Mouse (Mus musculus) C2C12 (cell line): ENCODE results near the gene Fbxo47. TPM values are rescaled to one million over a fixed set of nuclear protein-coding genes. Genes with fewer than 3 reads are reported as not detected.

Source experiments
- H3K27me3 ChIP-seq: one replicate; pipeline ENCODE4 v1.6.1; 2011; ENCODE audit not compliant: control insufficient read depth, insufficient read depth, insufficient read length
- H3K36me3 ChIP-seq: one replicate; pipeline ENCODE4 v1.6.1; 2011; ENCODE audit not compliant: control insufficient read depth, insufficient read depth
- H3K4me3 ChIP-seq: one replicate; pipeline ENCODE4 v1.5.1; 2011; ENCODE audit warnings: mild to moderate bottlenecking, control low read depth; ENCODE audit not compliant: poor library complexity, insufficient read depth, severe bottlenecking
- H3K79me2 ChIP-seq: one replicate; pipeline ENCODE4 v1.6.1; 2011; ENCODE audit not compliant: control insufficient read depth, insufficient read depth
- H3K79me3 ChIP-seq: one replicate; pipeline ENCODE4 v1.6.1; 2011; ENCODE audit warnings: low read depth, control low read depth
- H3ac ChIP-seq: one replicate; pipeline ENCODE3; 2011; ENCODE audit warnings: low read depth; ENCODE audit not compliant: control insufficient read depth, insufficient read length
- CEBPB ChIP-seq: IDR thresholded peaks from one replicate; pipeline ENCODE4 v1.6.1; 2011; ENCODE audit warnings: low read depth, mild to moderate bottlenecking, control low read depth, moderate library complexity
- CTCF ChIP-seq: IDR thresholded peaks from one replicate; pipeline ENCODE4 v1.5.1; 2011; ENCODE audit not compliant: control insufficient read depth, insufficient read depth, insufficient read length
- FOSL1 ChIP-seq: IDR thresholded peaks from one replicate; pipeline ENCODE4 v1.8.0; 2011; ENCODE audit warnings: mild to moderate bottlenecking, low read length; ENCODE audit not compliant: poor library complexity, insufficient read depth, severe bottlenecking
- MAX ChIP-seq: IDR thresholded peaks from one replicate; pipeline ENCODE4 v1.6.1; 2011; ENCODE audit warnings: mild to moderate bottlenecking, control low read depth
- MYOD1 ChIP-seq: IDR thresholded peaks from one replicate; pipeline ENCODE4 v1.6.1; 2011; ENCODE audit warnings: low read depth; ENCODE audit not compliant: control insufficient read depth, insufficient read length
- MYOG ChIP-seq: IDR thresholded peaks from one replicate; pipeline ENCODE4 v1.6.1; 2011; ENCODE audit not compliant: control insufficient read depth, insufficient read length; ENCODE audit errors: extremely low read depth
- USF1 ChIP-seq: IDR thresholded peaks from one replicate; pipeline ENCODE4 v1.6.1; 2011; ENCODE audit warnings: low read depth, mild to moderate bottlenecking, control low read depth, moderate library complexity
- polyA plus RNA-seq: library from polyadenylated mRNA; unstranded; fragments of >200 nt; fragmentation: generic; extraction: Trizol; gene quantifications from one replicate; pipeline ENCODE4 v1.2.1, GENCODE M21; 2012; ENCODE audit warnings: missing spikeins

Fbxo47 gene
- polyA plus RNA-seq, 1 experiment: 0.11 TPM

DNA sequence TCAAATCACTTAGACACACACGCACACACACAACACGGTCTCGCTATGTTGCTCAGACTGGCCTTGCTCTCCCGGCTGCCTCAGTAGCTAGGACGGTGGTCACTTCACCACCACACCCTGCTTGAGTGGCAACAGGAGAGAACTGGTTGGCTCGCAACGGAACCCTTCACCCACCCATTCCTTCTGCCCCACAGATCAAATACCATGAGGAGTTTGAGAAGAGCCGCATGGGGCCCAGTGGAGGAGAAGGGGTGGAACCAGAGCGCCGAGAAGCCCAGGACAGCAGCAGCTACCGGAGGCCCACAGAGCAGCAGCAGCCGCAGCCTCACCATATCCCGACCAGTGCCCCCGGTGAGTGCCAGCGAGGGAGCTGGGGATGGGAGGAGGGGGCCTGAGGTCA lies 50.6 kb downstream of the Fbxo47 start:
- Histone ChIP-seq H3K79me3 (peaks cover 35% of the 10 kb centered on the region), H3K36me3 (peaks cover 96% of the 10 kb centered on the region), H3ac (no peak overlapping the region), H3K4me3 (no peak overlapping the region), H3K79me2 (peaks cover 45% of the 10 kb centered on the region), H3K27me3 (no peaks in the 10 kb centered on the region)
- TF ChIP-seq USF1: no peak
- no peak for TF ChIP-seq CTCF
- no peak for TF ChIP-seq MYOG
- no peak for TF ChIP-seq FOSL1
- no peak for TF ChIP-seq CEBPB
- no peak for TF ChIP-seq MYOD1
- no peak for TF ChIP-seq MAX

- Histone ChIP-seq H3K27me3 (no peaks in the 10 kb centered on the region), H3K79me2 (peaks cover 58% of the 10 kb centered on the region), H3K36me3 (peaks cover 96% of the 10 kb centered on the region), H3K79me3 (peaks cover 43% of the 10 kb centered on the region), H3ac (no peak overlapping the region), H3K4me3 (no peak overlapping the region)
- TF ChIP-seq CTCF (no peak), MAX (no peak), FOSL1 (no peak), MYOD1 (no peak), USF1 (no peak), MYOG (no peak), CEBPB (no peak)
These were observed 52.0 kb downstream of the Fbxo47 start for GRCm38 (mm10) chr11:97832001-97832400.

- Histone ChIP-seq H3K79me2 (peaks cover 72% of the 10 kb centered on the region), H3K79me3 (peaks cover 45% of the 10 kb centered on the region), H3K4me3 (no peak overlapping the region), H3K27me3 (no peaks in the 10 kb centered on the region), H3ac (no peak overlapping the region), H3K36me3 (peaks cover 96% of the 10 kb centered on the region)
- TF ChIP-seq CEBPB (no peak), MYOG (no peak), MAX (no peak), MYOD1 (no peak)
These were observed 53.5 kb downstream of the Fbxo47 start for GRCm38 (mm10) chr11:97830501-97830900.

- Histone ChIP-seq H3K4me3 (no peak overlapping the region), H3K79me2 (peaks cover 77% of the 10 kb centered on the region), H3K27me3 (no peaks in the 10 kb centered on the region), H3ac (no peak overlapping the region), H3K79me3 (peaks cover 50% of the 10 kb centered on the region), H3K36me3 (peaks cover 96% of the 10 kb centered on the region)
- TF ChIP-seq MYOD1 (no peak), MAX (no peak), CTCF (no peak), CEBPB (no peak), USF1 (no peak), FOSL1 (no peak), MYOG (no peak)
These were observed 54.0 kb downstream of the Fbxo47 start for GRCm38 (mm10) chr11:97829913-97830476.

GRCm38 (mm10) chr11:97829365-97829764 lies 54.6 kb downstream of the Fbxo47 start:
- Histone ChIP-seq H3K27me3 (no peaks in the 10 kb centered on the region), H3K79me2 (peaks cover 84% of the 10 kb centered on the region), H3K4me3 (no peak overlapping the region), H3K79me3 (peaks cover 55% of the 10 kb centered on the region), H3ac (no peak overlapping the region), H3K36me3 (peaks cover 96% of the 10 kb centered on the region)
- TF ChIP-seq MYOG (no peak), CEBPB (no peak), USF1 (no peak), MAX (no peak), CTCF (no peak)

DNA sequence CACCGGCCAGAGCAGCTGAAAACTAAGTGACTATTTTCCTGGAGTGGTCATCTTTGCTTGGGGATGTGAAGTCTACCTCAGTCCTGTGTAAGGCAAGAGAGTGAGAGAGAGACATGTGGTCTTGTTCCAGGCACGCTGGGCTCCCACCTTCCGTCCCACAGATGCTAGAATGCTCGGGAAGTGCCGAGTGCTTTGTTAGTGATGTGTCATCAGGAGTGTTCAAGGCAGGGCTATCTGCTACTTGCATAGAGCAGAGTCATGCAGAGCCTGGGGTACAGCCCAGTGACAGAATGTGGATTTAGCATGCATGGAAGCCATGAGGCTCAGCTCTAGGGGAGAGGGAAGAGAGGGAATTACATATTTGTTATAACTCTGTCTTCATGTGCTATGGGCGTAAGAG lies 56.3 kb downstream of the Fbxo47 start:
- Histone ChIP-seq H3ac (no peak overlapping the region), H3K79me3 (peaks cover 66% of the 10 kb centered on the region), H3K36me3 (peaks cover 96% of the 10 kb centered on the region), H3K27me3 (no peaks in the 10 kb centered on the region), H3K79me2 (peaks cover 99% of the 10 kb centered on the region), H3K4me3 (no peak overlapping the region)
- TF ChIP-seq MYOG (no peak), CTCF (no peak), MYOD1 (no peak), CEBPB (no peak), FOSL1 (no peak), MAX (no peak), USF1 (no peak)
